9 mouse cellular contexts compared by ENCODE assay signal in genomic region chr1:167929729-167930341, GRCm38 (mm10).
DNase-seq lines count a peak whose midpoint lies in the region; ATAC-seq and TF ChIP-seq lines count a peak whose summit lies in the region.
"Had no signal": no experiment of that assay in that cellular context is flagged by ENCODE, and none has a peak within 500 bp of the region (broad histone marks: within the 10 kb centered on the region; RNA-seq: fewer than 3 reads in every experiment).

No protein-coding gene starts in this region.

- no peaks in the 10 kb centered on the region for H3K36me3 ChIP-seq in ES-Bruce4 (ENCODE audit: control insufficient read depth, insufficient read depth, low read length, poor library complexity, severe bottlenecking)
- H3K36me3 ChIP-seq in forebrain, embryonic 16.5 days (ENCODE audit: control insufficient read depth, insufficient read depth), result no peaks in the 10 kb centered on the region
- no peaks in the 10 kb centered on the region for H3K36me3 ChIP-seq in lung, postnatal 0 days (ENCODE audit: insufficient read depth, low read length)
- no peaks in the 10 kb centered on the region for H3K36me3 ChIP-seq in stomach, embryonic 16.5 days (ENCODE audit: control insufficient read depth, insufficient read depth, low read length)

- peak overlapping the region; percentile 20; the same call in 1 of the 2 replicates for H3K9ac ChIP-seq in ES-Bruce4 (ENCODE audit: low read depth, poor library complexity, severe bottlenecking)
- H3K9ac ChIP-seq in forebrain, embryonic 16.5 days (replicated peaks; ENCODE audit: low read depth, low read length), result no peak overlapping the region
- H3K9ac ChIP-seq in lung, postnatal 0 days (replicated peaks; ENCODE audit: low read depth), result no peak overlapping the region
- H3K9ac ChIP-seq in stomach, embryonic 16.5 days (ENCODE audit: low read length), result peak overlapping the region; percentile 59

- peak; percentile 5 for DNase-seq in WW6 (ENCODE audit: low read depth, low spot score)
- DNase-seq in kidney, adult 11 months, result peak; percentile 6
- DNase-seq in lung, postnatal 0 days (ENCODE audit: low spot score), result peak; percentile 64
- no peak for DNase-seq in MN1 (ENCODE audit: low spot score)
- DNase-seq in cerebellum, postnatal 36 days, result no peak

- no peaks in the 10 kb centered on the region for H3K27me3 ChIP-seq in ES-Bruce4 (ENCODE audit: control insufficient read depth, insufficient read depth, low read length, poor library complexity, severe bottlenecking)
- H3K27me3 ChIP-seq in forebrain, embryonic 16.5 days (replicated peaks; ENCODE audit: control insufficient read depth, insufficient read depth, low read length), result no peaks in the 10 kb centered on the region
- H3K27me3 ChIP-seq in lung, postnatal 0 days (replicated peaks; ENCODE audit: insufficient read depth, low read length), result no peaks in the 10 kb centered on the region
- H3K27me3 ChIP-seq in stomach, embryonic 16.5 days (ENCODE audit: control insufficient read depth, insufficient read depth, low read length), result no peaks in the 10 kb centered on the region; the same call in 1 of the 2 replicates

- no peak overlapping the region for H3K27ac ChIP-seq in ES-Bruce4 (ENCODE audit: insufficient read depth, low read length)
- H3K27ac ChIP-seq in forebrain, embryonic 16.5 days (ENCODE audit: low read length), result no peak overlapping the region
- no peak overlapping the region for H3K27ac ChIP-seq in lung, postnatal 0 days (ENCODE audit: low read length)
- no peak overlapping the region for H3K27ac ChIP-seq in stomach, embryonic 16.5 days (ENCODE audit: low read length)

- no peak for TF ChIP-seq POLR2A in ES-Bruce4 (IDR thresholded peaks at IDR 0.05; ENCODE audit: insufficient read depth, low read length)

- H3K9me3 ChIP-seq in ES-Bruce4 (replicated peaks; ENCODE audit: control insufficient read depth, insufficient read depth, low read length, poor library complexity, severe bottlenecking), result no peaks in the 10 kb centered on the region
- H3K9me3 ChIP-seq in forebrain, embryonic 16.5 days (ENCODE audit: control insufficient read depth, low read length), result no peaks in the 10 kb centered on the region
- no peaks in the 10 kb centered on the region for H3K9me3 ChIP-seq in lung, postnatal 0 days (ENCODE audit: low read length)
- H3K9me3 ChIP-seq in stomach, embryonic 16.5 days (replicated peaks; ENCODE audit: control insufficient read depth, low read length), result no peaks in the 10 kb centered on the region

- WGBS in forebrain, embryonic 16.5 days, result 0% methylated on average over 28 of the region's 28 CpGs
- WGBS in lung, postnatal 0 days, result 3% methylated on average over 28 of the region's 28 CpGs
- 2% methylated on average over 28 of the region's 28 CpGs for WGBS in stomach, embryonic 16.5 days

- no peak for TF ChIP-seq EP300 in ES-Bruce4 (IDR thresholded peaks at IDR 0.05; ENCODE audit: insufficient read depth, low read depth, low read length)
- TF ChIP-seq EP300 in lung, postnatal 0 days (IDR thresholded peaks at IDR 0.05), result no peak

- H3K4me1 ChIP-seq in ES-Bruce4 (ENCODE audit: control insufficient read depth, insufficient read depth, low read length), result no peaks in the 10 kb centered on the region
- peaks cover 11% of the 10 kb centered on the region for H3K4me1 ChIP-seq in forebrain, embryonic 16.5 days (replicated peaks; ENCODE audit: control insufficient read depth, insufficient read depth, low read length)
- no peaks in the 10 kb centered on the region for H3K4me1 ChIP-seq in lung, postnatal 0 days (ENCODE audit: insufficient read depth, low read depth, low read length)
- no peaks in the 10 kb centered on the region for H3K4me1 ChIP-seq in stomach, embryonic 16.5 days (ENCODE audit: control insufficient read depth, insufficient read depth, low read length)

- ATAC-seq in forebrain, embryonic 16.5 days, result peak; percentile 72
- peak; percentile 62 for ATAC-seq in lung, postnatal 0 days
- ATAC-seq in stomach, embryonic 16.5 days (ENCODE audit: insufficient read depth, low FRiP score), result peak; percentile 71

- no peak overlapping the region for H3K4me3 ChIP-seq in ES-Bruce4 (ENCODE audit: low read depth, low read length)
- peak overlapping the region; percentile 31 for H3K4me3 ChIP-seq in forebrain, embryonic 16.5 days (replicated peaks; ENCODE audit: low read length)
- H3K4me3 ChIP-seq in lung, postnatal 0 days (ENCODE audit: low read depth, low read length), result peak overlapping the region; percentile 21; the same call in 1 of the 2 replicates
- H3K4me3 ChIP-seq in stomach, embryonic 16.5 days (replicated peaks; ENCODE audit: low read length), result peak overlapping the region; percentile 47
- H3K4me3 ChIP-seq: erythroblast, embryonic 14.5 days had no signal

- peak overlapping the region; percentile 67 for H3K4me2 ChIP-seq in forebrain, embryonic 16.5 days (ENCODE audit: low read length)
- peak overlapping the region; percentile 60 for H3K4me2 ChIP-seq in lung, postnatal 0 days (replicated peaks; ENCODE audit: low read depth, low read length)
- H3K4me2 ChIP-seq in stomach, embryonic 16.5 days (ENCODE audit: low read depth, low read length), result peak overlapping the region; percentile 92

- peak; percentile 24 for TF ChIP-seq CTCF in ES-Bruce4 (IDR thresholded peaks at IDR 0.05; ENCODE audit: low read depth, low read length)
- TF ChIP-seq CTCF in lung, postnatal 0 days (IDR thresholded peaks at IDR 0.05), result peak; percentile 62

Comparison
In these comparisons a context has a peak if more than half of its experiments do, and no peak if none do; other contexts are left out.
1. H3K9ac ChIP-seq: peak in ES-Bruce4 (single experiment) and stomach, embryonic 16.5 days (single experiment); none in forebrain, embryonic 16.5 days (single experiment) and lung, postnatal 0 days (single experiment).
2. DNase-seq: peak in WW6 (single experiment), kidney, adult 11 months (single experiment) and lung, postnatal 0 days (single experiment); none in MN1 (single experiment) and cerebellum, postnatal 36 days (0 of 2).
3. Peak in every context shown above with its lines, with median percentiles within 50 percentile points of each other: ATAC-seq and H3K4me2 ChIP-seq.